25 mouse cellular contexts compared by ENCODE assay signal in the genomic region with DNA sequence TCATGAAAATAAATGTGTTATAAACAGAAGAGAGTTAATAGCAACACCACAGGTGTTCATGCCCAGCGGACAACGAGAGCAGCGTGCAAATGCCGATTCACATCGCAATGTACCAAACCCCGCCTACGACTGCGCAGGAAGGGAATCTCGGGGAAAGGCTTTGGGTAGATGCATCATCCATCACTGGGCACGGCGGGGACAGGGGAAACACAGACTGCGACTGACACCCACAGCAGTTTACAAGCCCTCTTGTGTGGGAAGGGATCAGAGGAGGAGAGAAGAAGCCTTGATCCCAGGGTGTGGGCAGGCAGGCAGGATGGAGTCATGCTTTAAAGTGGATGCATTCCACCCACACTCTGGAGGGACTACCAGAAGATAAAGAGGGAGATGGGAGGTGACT.
DNase-seq lines count a peak whose midpoint lies in the region; ATAC-seq lines count a peak whose summit lies in the region.
"Had no signal": no experiment of that assay in that cellular context is flagged by ENCODE, and none has a peak within 500 bp of the region (broad histone marks: within the 10 kb centered on the region; RNA-seq: fewer than 3 reads in every experiment).

No protein-coding gene starts in this region.

- ATAC-seq in midbrain, embryonic 11.5 days (ENCODE audit: low FRiP score): no peak
- no peak for ATAC-seq in midbrain, embryonic 15.5 days (replicated peaks)
- ATAC-seq: CD4-positive, CD25-positive, alpha-beta regulatory T cell, adult 4 months; forebrain, embryonic 14.5 days; intestine, embryonic 15.5 days; liver, embryonic 12.5 days had no signal

- DNase-seq in layer of hippocampus, adult 11-12 months (ENCODE audit: low spot score): peak; percentile 22
- no peak for DNase-seq in layer of hippocampus, postnatal 25 days (ENCODE audit: extremely low spot score in 1 of 2, low spot score in 1 of 2)
- DNase-seq in midbrain, embryonic 11.5 days (ENCODE audit: low spot score, missing footprints): peak; percentile 35
- peak; percentile 47 to 77 for DNase-seq in left cerebral cortex, postnatal 25 days (ENCODE audit: low spot score in 2 of 2)
- DNase-seq in telencephalon, adult 2 months (ENCODE audit: low read depth, low spot score): peak; percentile 32
- DNase-seq in heart, embryonic 10.5 days (ENCODE audit: low spot score): no peak
- no peak for DNase-seq in adrenal gland, adult (ENCODE audit: inconsistent age in 2 of 2, low spot score in 1 of 2)
- DNase-seq: adrenal gland, postnatal 25 days; cerebellum, adult 9-10 months; gastrocnemius, adult 2 months; heart, postnatal 4 days; kidney, postnatal 4 days; lung, adult 18-20 months; lung, postnatal 10 days; thymus, postnatal 25 days had no signal

- H3K4me1 ChIP-seq in midbrain, embryonic 11.5 days (ENCODE audit: control insufficient read depth, insufficient read depth, low read length): no peaks in the 10 kb centered on the region
- peaks cover 11% of the 10 kb centered on the region for H3K4me1 ChIP-seq in midbrain, embryonic 15.5 days
- no peaks in the 10 kb centered on the region for H3K4me1 ChIP-seq in heart, embryonic 10.5 days
- H3K4me1 ChIP-seq: embryonic facial prominence, embryonic 15.5 days; intestine, embryonic 15.5 days; limb, embryonic 12.5 days; liver, embryonic 12.5 days; midbrain, embryonic 10.5 days had no signal

- intact Hi-C loops in left cerebral cortex, postnatal 25 days (cut with DNase I): no loop called here

- H3K4me2 ChIP-seq in midbrain, embryonic 11.5 days: no peak overlapping the region
- no peak overlapping the region for H3K4me2 ChIP-seq in midbrain, embryonic 15.5 days
- H3K4me2 ChIP-seq: embryonic facial prominence, embryonic 15.5 days; hindbrain, embryonic 15.5 days; intestine, embryonic 15.5 days; limb, embryonic 12.5 days; liver, embryonic 12.5 days; neural tube, embryonic 15.5 days had no signal

- H3K36me3 ChIP-seq in midbrain, embryonic 11.5 days (ENCODE audit: control insufficient read depth, insufficient read depth, low read length): no peaks in the 10 kb centered on the region
- H3K36me3 ChIP-seq in midbrain, embryonic 15.5 days (replicated peaks): no peaks in the 10 kb centered on the region
- no peaks in the 10 kb centered on the region for H3K36me3 ChIP-seq in heart, embryonic 10.5 days
- H3K36me3 ChIP-seq: embryonic facial prominence, embryonic 15.5 days; hindbrain, embryonic 15.5 days; intestine, embryonic 15.5 days; limb, embryonic 12.5 days; liver, embryonic 12.5 days; midbrain, embryonic 10.5 days; neural tube, embryonic 15.5 days had no signal

- H3K9ac ChIP-seq in midbrain, embryonic 11.5 days (ENCODE audit: low read length): no peak overlapping the region
- H3K9ac ChIP-seq in midbrain, embryonic 15.5 days: no peak overlapping the region
- H3K9ac ChIP-seq: embryonic facial prominence, embryonic 15.5 days; hindbrain, embryonic 15.5 days; intestine, embryonic 15.5 days; limb, embryonic 12.5 days; liver, embryonic 12.5 days; neural tube, embryonic 15.5 days had no signal

- no peak overlapping the region for H3K4me3 ChIP-seq in midbrain, embryonic 11.5 days (ENCODE audit: low read depth, low read length)
- no peak overlapping the region for H3K4me3 ChIP-seq in midbrain, embryonic 15.5 days
- H3K4me3 ChIP-seq in heart, embryonic 10.5 days: no peak overlapping the region
- H3K4me3 ChIP-seq: embryonic facial prominence, embryonic 15.5 days; gastrocnemius, adult 2 months; hindbrain, embryonic 15.5 days; intestine, embryonic 15.5 days; limb, embryonic 12.5 days; liver, embryonic 12.5 days; midbrain, embryonic 10.5 days; neural tube, embryonic 15.5 days had no signal

- H3K9me3 ChIP-seq in midbrain, embryonic 11.5 days (ENCODE audit: control insufficient read depth, low read length): no peaks in the 10 kb centered on the region
- H3K9me3 ChIP-seq in midbrain, embryonic 15.5 days: no peaks in the 10 kb centered on the region
- H3K9me3 ChIP-seq in heart, embryonic 10.5 days: no peaks in the 10 kb centered on the region
- H3K9me3 ChIP-seq: embryonic facial prominence, embryonic 15.5 days; hindbrain, embryonic 15.5 days; intestine, embryonic 15.5 days; limb, embryonic 12.5 days; liver, embryonic 12.5 days; midbrain, embryonic 10.5 days; neural tube, embryonic 15.5 days had no signal

- H3K27ac ChIP-seq in midbrain, embryonic 11.5 days (ENCODE audit: low read depth, low read length): no peak overlapping the region
- no peak overlapping the region for H3K27ac ChIP-seq in midbrain, embryonic 15.5 days
- no peak overlapping the region for H3K27ac ChIP-seq in heart, embryonic 10.5 days
- H3K27ac ChIP-seq: embryonic facial prominence, embryonic 15.5 days; gastrocnemius, adult 2 months; hindbrain, embryonic 15.5 days; intestine, embryonic 15.5 days; limb, embryonic 12.5 days; liver, embryonic 12.5 days; midbrain, embryonic 10.5 days; neural tube, embryonic 15.5 days had no signal

- H3K27me3 ChIP-seq in midbrain, embryonic 11.5 days (ENCODE audit: control insufficient read depth, insufficient read depth, low read length): no peaks in the 10 kb centered on the region
- H3K27me3 ChIP-seq in midbrain, embryonic 15.5 days (replicated peaks): no peaks in the 10 kb centered on the region
- peaks cover 4% of the 10 kb centered on the region; the same call in 1 of the 2 replicates for H3K27me3 ChIP-seq in heart, embryonic 10.5 days (ENCODE audit: insufficient read depth, poor library complexity, severe bottlenecking)
- H3K27me3 ChIP-seq: embryonic facial prominence, embryonic 15.5 days; hindbrain, embryonic 15.5 days; intestine, embryonic 15.5 days; limb, embryonic 12.5 days; liver, embryonic 12.5 days; neural tube, embryonic 15.5 days had no signal

- WGBS in midbrain, embryonic 11.5 days: 92% methylated on average over 12 of the region's 12 CpGs
- 85% methylated on average over 12 of the region's 12 CpGs for WGBS in midbrain, embryonic 15.5 days
- WGBS in heart, embryonic 10.5 days: 80% methylated on average over 12 of the region's 12 CpGs

Comparison
In these comparisons a context has a peak if more than half of its experiments do, and no peak if none do; other contexts are left out.
1. DNase-seq: peak in layer of hippocampus, adult 11-12 months (single experiment), midbrain, embryonic 11.5 days (single experiment), left cerebral cortex, postnatal 25 days (2 of 2) and telencephalon, adult 2 months (single experiment); none in layer of hippocampus, postnatal 25 days (0 of 2), heart, embryonic 10.5 days (single experiment) and adrenal gland, adult (0 of 2).